Mouse (Mus musculus) neural tube, embryonic 11.5 days (tissue): ENCODE measurements at regions not wholly inside any gene's neighbourhood (a gene's known extent, or its start where the extent isn't known, plus 50 kb on each side); places are given as distances from the start of the nearest gene placed in this dataset.

ENCODE experiments used
- ATAC-seq: fragments of 200-750 bp; cut with Nextera tagmentation; 2 replicates; pipeline ENCODE4 v1.8.0; 2017; ENCODE audit warnings: moderate number of reproducible peaks, mild to moderate bottlenecking, moderate TSS enrichment, moderate library complexity; ENCODE audit not compliant: insufficient read depth, low FRiP score, low TSS enrichment
- DNase-seq: peaks from one replicate; pipeline ENCODE4 v3.0.0-alpha.2; 2015; ENCODE audit warnings: low spot score
- H3K27ac ChIP-seq: fragments of 300-500 bp; sonication (generic); 2 replicates; pipeline ENCODE4 v1.5.1; 2014; ENCODE audit warnings: low read depth, mild to moderate bottlenecking, low read length
- H3K27me3 ChIP-seq: fragments of 300-500 bp; sonication (generic); 2 replicates; pipeline ENCODE4 v1.6.1; 2014; ENCODE audit warnings: mild to moderate bottlenecking, low read length, mixed read lengths; ENCODE audit not compliant: control insufficient read depth, insufficient read depth
- H3K36me3 ChIP-seq: fragments of 300-500 bp; sonication (generic); 2 replicates; pipeline ENCODE4 v1.6.1; 2014; ENCODE audit warnings: mild to moderate bottlenecking, low read length, moderate library complexity, mixed read lengths; ENCODE audit not compliant: control insufficient read depth, insufficient read depth
- H3K4me1 ChIP-seq: fragments of 300-500 bp; sonication (generic); 2 replicates; pipeline ENCODE4 v1.6.1; 2014; ENCODE audit warnings: low read length, mixed read lengths; ENCODE audit not compliant: control insufficient read depth, insufficient read depth
- H3K4me2 ChIP-seq: fragments of 300-500 bp; sonication (generic); 2 replicates; pipeline ENCODE4 v1.6.1; 2014; ENCODE audit warnings: low read depth, mild to moderate bottlenecking, moderate library complexity
- H3K4me3 ChIP-seq: fragments of 300-500 bp; sonication (generic); 2 replicates; pipeline ENCODE4 v1.5.1; 2014; ENCODE audit warnings: low read depth, low read length
- H3K9ac ChIP-seq: fragments of 300-500 bp; sonication (generic); 2 replicates; pipeline ENCODE4 v1.6.1; 2014; ENCODE audit warnings: mild to moderate bottlenecking, low read length
- H3K9me3 ChIP-seq: fragments of 300-500 bp; sonication (generic); 2 replicates; pipeline ENCODE4 v1.6.1; 2016; ENCODE audit warnings: low read length; ENCODE audit not compliant: control insufficient read depth
- WGBS: fragments of 180-500 bp; shearing (Covaris S2); extraction: QIAGEN DNeasy Blood & Tissue Kit; methylation state at CpG from one replicate; pipeline ENCODE4 v1.1.7; 2014; 5-methylcytosine and 5-hydroxymethylcytosine counted together

- no peaks in the 10 kb centered on the region for H3K9me3 ChIP-seq
- no peak overlapping the region for H3K4me2 ChIP-seq
- ATAC-seq, result no peak
- no peak for DNase-seq
- no peak overlapping the region for H3K4me3 ChIP-seq
- no peak overlapping the region for H3K9ac ChIP-seq
- H3K36me3 ChIP-seq, result no peaks in the 10 kb centered on the region
- H3K27me3 ChIP-seq, result peaks cover 18% of the 10 kb centered on the region
- whole genome bisulfite sequencing, result 92% methylated on average over 1 of the region's 1 CpGs
- H3K4me1 ChIP-seq, result peaks cover 6% of the 10 kb centered on the region
- H3K27ac ChIP-seq, result no peak overlapping the region
These were observed 141.1 kb upstream of the Cops8 start for GRCm38 (mm10) chr1:90461699-90462098.

- ATAC-seq (no peak), DNase-seq (no peak)
- 54% methylated on average over 6 of the region's 6 CpGs for WGBS
These were observed 139.5 kb upstream of the Cops8 start for GRCm38 (mm10) chr1:90463302-90463701.

GRCm38 (mm10) chr1:90467646-90468045 is 135.1 kb upstream of the Cops8 start:
- no peak overlapping the region for H3K4me3 ChIP-seq
- ATAC-seq, result peak; percentile 88
- DNase-seq, result peak; percentile 71
- no peaks in the 10 kb centered on the region for H3K9me3 ChIP-seq
- 42% methylated on average over 9 of the region's 9 CpGs for WGBS
- H3K27ac ChIP-seq, result no peak overlapping the region
- no peak overlapping the region for H3K9ac ChIP-seq
- peaks cover 10% of the 10 kb centered on the region for H3K27me3 ChIP-seq
- peaks cover 8% of the 10 kb centered on the region for H3K4me1 ChIP-seq
- H3K4me2 ChIP-seq, result no peak overlapping the region
- H3K36me3 ChIP-seq, result no peaks in the 10 kb centered on the region

More at GRCm38 (mm10) chr1:90463302-90463701, 139.5 kb upstream of the Cops8 start:
- Histone ChIP-seq H3K4me1 (peaks cover 8% of the 10 kb centered on the region), H3K27ac (no peak overlapping the region), H3K9ac (no peak overlapping the region), H3K9me3 (no peaks in the 10 kb centered on the region), H3K4me2 (no peak overlapping the region), H3K4me3 (no peak overlapping the region), H3K36me3 (no peaks in the 10 kb centered on the region), H3K27me3 (peaks cover 18% of the 10 kb centered on the region)

GRCm38 (mm10) chr1:90470996-90471395 is 131.8 kb upstream of the Cops8 start:
- no peak overlapping the region for H3K4me3 ChIP-seq
- DNase-seq, result no peak
- no peak for ATAC-seq
- 51% methylated on average over 10 of the region's 10 CpGs for WGBS
- no peaks in the 10 kb centered on the region for H3K9me3 ChIP-seq
- no peak overlapping the region for H3K9ac ChIP-seq
- H3K36me3 ChIP-seq, result no peaks in the 10 kb centered on the region
- no peak overlapping the region for H3K27ac ChIP-seq
- peaks cover 19% of the 10 kb centered on the region for H3K4me1 ChIP-seq
- peaks cover 2% of the 10 kb centered on the region; the same call in 1 of the 2 replicates for H3K27me3 ChIP-seq
- H3K4me2 ChIP-seq, result no peak overlapping the region

- Histone ChIP-seq H3K36me3 (no peaks in the 10 kb centered on the region), H3K27me3 (no peaks in the 10 kb centered on the region), H3K27ac (no peak overlapping the region), H3K4me1 (peaks cover 19% of the 10 kb centered on the region), H3K4me2 (no peak overlapping the region), H3K9ac (no peak overlapping the region), H3K4me3 (no peak overlapping the region), H3K9me3 (no peaks in the 10 kb centered on the region)
- DNase-seq, result no peak
- 94% methylated on average over 13 of the region's 13 CpGs for whole genome bisulfite sequencing
- no peak for ATAC-seq
These were observed 131.0 kb upstream of the Cops8 start for GRCm38 (mm10) chr1:90471806-90472205.

GRCm38 (mm10) chr1:90475060-90475813 is 127.5 kb upstream of the Cops8 start:
- Histone ChIP-seq H3K9ac (no peak overlapping the region), H3K4me1 (peaks cover 16% of the 10 kb centered on the region), H3K27me3 (no peaks in the 10 kb centered on the region), H3K9me3 (no peaks in the 10 kb centered on the region), H3K27ac (peak overlapping the region; percentile 35), H3K4me2 (no peak overlapping the region), H3K36me3 (no peaks in the 10 kb centered on the region), H3K4me3 (no peak overlapping the region)
- peak; percentile 59 for DNase-seq
- 45% methylated on average over 10 of the region's 10 CpGs for WGBS
- peak; percentile 85 for ATAC-seq

- DNase-seq (no peak), ATAC-seq (peak; percentile 67; the same call in 1 of the 2 replicates)
- no peak overlapping the region for H3K4me3 ChIP-seq
- no peak overlapping the region for H3K9ac ChIP-seq
- H3K27me3 ChIP-seq, result no peaks in the 10 kb centered on the region
- H3K4me1 ChIP-seq, result peaks cover 13% of the 10 kb centered on the region
- no peak overlapping the region for H3K4me2 ChIP-seq
- no peaks in the 10 kb centered on the region for H3K36me3 ChIP-seq
- H3K27ac ChIP-seq, result peak overlapping the region; percentile 21; the same call in 1 of the 2 replicates
- H3K9me3 ChIP-seq, result no peaks in the 10 kb centered on the region
- WGBS, result 37% methylated on average over 9 of the region's 9 CpGs
These were observed 126.1 kb upstream of the Cops8 start for GRCm38 (mm10) chr1:90476556-90477243.

GRCm38 (mm10) chr1:90478839-90479238 is 123.9 kb upstream of the Cops8 start:
- Histone ChIP-seq H3K9ac (no peak overlapping the region), H3K27ac (no peak overlapping the region), H3K4me1 (peaks cover 13% of the 10 kb centered on the region), H3K36me3 (no peaks in the 10 kb centered on the region), H3K9me3 (no peaks in the 10 kb centered on the region), H3K4me2 (no peak overlapping the region), H3K27me3 (no peaks in the 10 kb centered on the region), H3K4me3 (no peak overlapping the region)
- DNase-seq (no peak), ATAC-seq (no peak)
- 95% methylated on average over 2 of the region's 2 CpGs for WGBS

GRCm38 (mm10) chr1:90481247-90481646 is 121.5 kb upstream of the Cops8 start:
- Histone ChIP-seq H3K4me2 (no peak overlapping the region), H3K9ac (no peak overlapping the region), H3K4me3 (no peak overlapping the region), H3K9me3 (no peaks in the 10 kb centered on the region), H3K27me3 (no peaks in the 10 kb centered on the region), H3K4me1 (peaks cover 3% of the 10 kb centered on the region), H3K36me3 (no peaks in the 10 kb centered on the region), H3K27ac (no peak overlapping the region)
- WGBS, result 72% methylated on average over 5 of the region's 5 CpGs
- no peak for DNase-seq
- ATAC-seq, result no peak
